Mouse (Mus musculus): ENCODE data around the gene Foxo4. TPM values are rescaled to one million over a fixed set of nuclear protein-coding genes. Genes with fewer than 3 reads are reported as not detected.

Gene Foxo4
- polyA plus RNA-seq, 1 experiment from 2014 or later: 1.2 TPM

GRCm38 (mm10) chrX:101299473-101300426, 45.4 kb downstream of the Foxo4 start:
- Histone ChIP-seq H3K27ac (no peak overlapping the region), H3K27me3 (replicated peaks) (peaks cover 71% of the 10 kb centered on the region), H3K9me3 (replicated peaks) (no peaks in the 10 kb centered on the region), H3K9ac (no peak overlapping the region), H3K4me1 (peaks cover 9% of the 10 kb centered on the region; the same call in 1 of the 2 replicates), H3K36me3 (peaks cover 32% of the 10 kb centered on the region), H3K4me3 (no peak overlapping the region), H3K4me2 (peak overlapping the region; percentile 32)
- 21% methylated on average over 12 of the region's 13 CpGs for WGBS (ENCODE audit: insufficient replicate concordance)
- ATAC-seq: no peak

- Histone ChIP-seq H3K4me1 (peaks cover 9% of the 10 kb centered on the region; the same call in 1 of the 2 replicates), H3K4me3 (no peak overlapping the region), H3K27me3 (replicated peaks) (peaks cover 78% of the 10 kb centered on the region), H3K9me3 (replicated peaks) (no peaks in the 10 kb centered on the region), H3K9ac (no peak overlapping the region), H3K4me2 (no peak overlapping the region), H3K36me3 (peaks cover 25% of the 10 kb centered on the region), H3K27ac (no peak overlapping the region)
- no peak for ATAC-seq
- 41% methylated on average over 13 of the region's 13 CpGs for WGBS (ENCODE audit: insufficient replicate concordance)
Measured at GRCm38 (mm10) chrX:101300427-101301030, 46.2 kb downstream of the Foxo4 start.

GRCm38 (mm10) chrX:101301654-101302053, 47.3 kb downstream of the Foxo4 start:
- Histone ChIP-seq H3K27me3 (replicated peaks) (peaks cover 80% of the 10 kb centered on the region), H3K27ac (no peak overlapping the region), H3K4me2 (no peak overlapping the region), H3K9ac (no peak overlapping the region), H3K9me3 (replicated peaks) (no peaks in the 10 kb centered on the region), H3K4me1 (peaks cover 9% of the 10 kb centered on the region; the same call in 1 of the 2 replicates), H3K4me3 (no peak overlapping the region), H3K36me3 (peaks cover 13% of the 10 kb centered on the region)
- ATAC-seq: no peak
- 65% methylated on average over 9 of the region's 9 CpGs for WGBS (ENCODE audit: insufficient replicate concordance)

- H3K9ac ChIP-seq: no peak overlapping the region
- H3K4me2 ChIP-seq: no peak overlapping the region
- no peaks in the 10 kb centered on the region for H3K4me1 ChIP-seq
- H3K9me3 ChIP-seq (replicated peaks): no peaks in the 10 kb centered on the region
- WGBS (ENCODE audit: insufficient replicate concordance): 44% methylated on average over 2 of the region's 2 CpGs
- no peak for ATAC-seq
- no peaks in the 10 kb centered on the region for H3K36me3 ChIP-seq
- peaks cover 87% of the 10 kb centered on the region for H3K27me3 ChIP-seq (replicated peaks)
- H3K4me3 ChIP-seq: no peak overlapping the region
- H3K27ac ChIP-seq: no peak overlapping the region
Measured at GRCm38 (mm10) chrX:101304646-101305045, 50.3 kb downstream of the Foxo4 start.

GRCm38 (mm10) chrX:101309299-101309698, 55.0 kb downstream of the Foxo4 start:
- Histone ChIP-seq H3K4me3 (no peak overlapping the region), H3K27ac (no peak overlapping the region), H3K36me3 (no peaks in the 10 kb centered on the region), H3K27me3 (replicated peaks) (peaks cover 72% of the 10 kb centered on the region), H3K9me3 (replicated peaks) (no peaks in the 10 kb centered on the region), H3K4me2 (no peak overlapping the region), H3K9ac (no peak overlapping the region), H3K4me1 (no peaks in the 10 kb centered on the region)
- WGBS (ENCODE audit: insufficient replicate concordance): 78% methylated on average over 5 of the region's 5 CpGs
- ATAC-seq: no peak

Other genes with a start within 250 kb of the Foxo4 start
- gene Tex11, start 194.9 kb upstream of the Foxo4 start, polyA plus RNA-seq (2016; fragmentation: Nextera tagmentation; extraction: Ambion mirVana): 0.11 and 0.12 TPM in 2 replicates
- gene Slc7a3, start 168.5 kb upstream of the Foxo4 start, polyA plus RNA-seq (2016; fragmentation: Nextera tagmentation; extraction: Ambion mirVana): 1.7 TPM in 2 replicates
- 22.0 and 23.0 TPM in 2 replicates for gene Snx12, start 32.0 kb upstream of the Foxo4 start, polyA plus RNA-seq (2016; fragmentation: Nextera tagmentation; extraction: Ambion mirVana)
- not detected in 2 replicates for gene Gm614, start 9.5 kb downstream of the Foxo4 start, polyA plus RNA-seq (2016; fragmentation: Nextera tagmentation; extraction: Ambion mirVana)
- 11.9 and 12.2 TPM in 2 replicates for gene Il2rg, start 13.7 kb downstream of the Foxo4 start, polyA plus RNA-seq (2016; fragmentation: Nextera tagmentation; extraction: Ambion mirVana)
- not detected in 2 replicates for gene Gm20489, start 14.5 kb downstream of the Foxo4 start, polyA plus RNA-seq (2016; fragmentation: Nextera tagmentation; extraction: Ambion mirVana)
- gene Med12, start 19.5 kb downstream of the Foxo4 start, polyA plus RNA-seq (2016; fragmentation: Nextera tagmentation; extraction: Ambion mirVana): 24.8 and 28.5 TPM in 2 replicates
- gene Nlgn3, start 44.6 kb downstream of the Foxo4 start, polyA plus RNA-seq (2016; fragmentation: Nextera tagmentation; extraction: Ambion mirVana): 0.08 and 0.20 TPM in 2 replicates
- gene Gjb1, start 121.8 kb downstream of the Foxo4 start, polyA plus RNA-seq (2016; fragmentation: Nextera tagmentation; extraction: Ambion mirVana): 39.3 and 40.7 TPM in 2 replicates
- 9.4 and 10.9 TPM in 2 replicates for gene Zmym3, start 166.3 kb downstream of the Foxo4 start, polyA plus RNA-seq (2016; fragmentation: Nextera tagmentation; extraction: Ambion mirVana)
- 193 and 200 TPM in 2 replicates for gene Nono, start 174.8 kb downstream of the Foxo4 start, polyA plus RNA-seq (2016; fragmentation: Nextera tagmentation; extraction: Ambion mirVana)
- gene Itgb1bp2, start 194.6 kb downstream of the Foxo4 start, polyA plus RNA-seq (2016; fragmentation: Nextera tagmentation; extraction: Ambion mirVana): 1.2 and 1.3 TPM in 2 replicates